ENCODE assay signal across 14 mouse cellular contexts in the genomic region with DNA sequence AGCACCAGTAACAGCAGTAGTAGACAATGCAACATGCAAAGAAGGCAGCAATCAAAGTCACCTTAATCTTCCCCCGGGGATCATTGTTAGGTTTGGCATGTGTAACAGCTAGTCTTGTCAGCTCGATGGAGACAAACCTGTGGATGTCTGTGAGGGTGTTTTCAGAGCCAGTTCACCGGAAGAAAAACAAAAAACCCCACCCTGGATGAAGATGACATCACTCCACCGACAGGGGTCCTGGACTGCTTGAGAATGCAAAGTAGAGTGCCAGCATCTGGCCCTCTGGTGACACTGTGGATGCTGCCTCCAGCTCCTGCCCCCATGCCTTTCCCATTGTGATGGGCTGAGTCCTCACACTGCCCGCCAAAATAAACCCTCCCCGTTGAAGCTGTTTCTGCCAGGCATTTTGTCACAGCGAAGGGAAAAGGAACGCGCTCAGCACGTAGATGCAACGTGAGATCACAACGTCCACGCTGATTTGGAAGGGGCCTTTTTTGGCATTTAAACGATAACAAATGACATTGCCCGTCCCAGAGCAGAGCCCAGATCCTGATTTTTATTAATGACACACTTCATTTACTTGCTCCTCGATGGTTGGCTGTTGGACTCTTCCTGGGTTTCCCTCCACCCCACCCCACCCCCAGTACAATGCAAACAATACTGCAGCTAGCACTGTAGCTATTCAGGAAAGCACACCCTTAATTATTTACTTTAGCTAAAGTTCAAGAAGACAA.
DNase-seq lines count a peak whose midpoint lies in the region; ATAC-seq lines count a peak whose summit lies in the region.
"Had no signal": no experiment of that assay in that cellular context is flagged by ENCODE, and none has a peak within 500 bp of the region (broad histone marks: within the 10 kb centered on the region; RNA-seq: fewer than 3 reads in every experiment).

No protein-coding gene starts in this region.

- H3K27me3 ChIP-seq in heart, embryonic 16.5 days (ENCODE audit: control insufficient read depth, insufficient read depth, low read length) = no peaks in the 10 kb centered on the region
- H3K27me3 ChIP-seq in hindbrain, embryonic 16.5 days (replicated peaks; ENCODE audit: control insufficient read depth, insufficient read depth, low read length) = no peaks in the 10 kb centered on the region
- H3K27me3 ChIP-seq: megakaryocyte, embryonic 14.5 days had no signal

- no peak; the same call in 1 of the 2 replicates for ATAC-seq in heart, embryonic 16.5 days (replicated peaks; ENCODE audit: extremely low read depth, insufficient read depth, low FRiP score)
- ATAC-seq in inflammation-experienced regulatory T-cells, adult 6 months = no peak
- ATAC-seq in hindbrain, embryonic 16.5 days = no peak

- no peaks in the 10 kb centered on the region for H3K36me3 ChIP-seq in heart, embryonic 16.5 days (ENCODE audit: control insufficient read depth, insufficient read depth)
- H3K36me3 ChIP-seq in hindbrain, embryonic 16.5 days (ENCODE audit: control insufficient read depth, insufficient read depth, low read length) = no peaks in the 10 kb centered on the region
- H3K36me3 ChIP-seq: hindbrain, embryonic 13.5 days had no signal

- intact Hi-C loops in heart, postnatal 14 days (cut with DNase I) = loop anchor here (5.0 to 10.0 kb wide), 3 partner anchors 87 to 241 kb away; a partner anchor contains a TSS

- peaks cover 38% of the 10 kb centered on the region for H3K4me1 ChIP-seq in heart, embryonic 16.5 days (ENCODE audit: control insufficient read depth, insufficient read depth, low read length)
- H3K4me1 ChIP-seq in hindbrain, embryonic 16.5 days (ENCODE audit: control insufficient read depth, insufficient read depth, low read depth, low read length) = peaks cover 24% of the 10 kb centered on the region
- H3K4me1 ChIP-seq: megakaryocyte, embryonic 14.5 days had no signal

- H3K9me3 ChIP-seq in heart, embryonic 16.5 days (replicated peaks; ENCODE audit: control insufficient read depth, low read length) = no peaks in the 10 kb centered on the region
- no peaks in the 10 kb centered on the region for H3K9me3 ChIP-seq in hindbrain, embryonic 16.5 days (ENCODE audit: control insufficient read depth, low read length)
- H3K9me3 ChIP-seq: hindbrain, embryonic 13.5 days had no signal

- 55% methylated on average over 16 of the region's 16 CpGs for WGBS in heart, embryonic 16.5 days
- 67% methylated on average over 16 of the region's 16 CpGs for WGBS in hindbrain, embryonic 16.5 days

- H3K4me2 ChIP-seq in heart, embryonic 16.5 days (ENCODE audit: low read depth, low read length) = no peak overlapping the region
- no peak overlapping the region for H3K4me2 ChIP-seq in hindbrain, embryonic 16.5 days (ENCODE audit: low read length)
- H3K4me2 ChIP-seq: hindbrain, embryonic 13.5 days had no signal

- peak overlapping the region; percentile 77 for H3K27ac ChIP-seq in heart, embryonic 16.5 days (ENCODE audit: low read length)
- H3K27ac ChIP-seq in hindbrain, embryonic 16.5 days (ENCODE audit: low read depth, low read length) = no peak overlapping the region

- DNase-seq in heart, postnatal 14 days = no peak
- DNase-seq in ZHBTc4 (ENCODE audit: low read depth, low spot score) = peak; percentile 48
- peak; percentile 21 for DNase-seq in heart, postnatal 4 days
- peak; percentile 27 for DNase-seq in lung, postnatal 14 days
- no peak for DNase-seq in natural killer cell, adult 2 months (ENCODE audit: low spot score in 2 of 2)
- DNase-seq: cerebellum, adult 2 months; gastrocnemius, postnatal 36 days; right cerebral cortex, postnatal 14 days; thymus, postnatal 36 days had no signal

- H3K9ac ChIP-seq in heart, embryonic 16.5 days (ENCODE audit: low read length) = no peak overlapping the region
- no peak overlapping the region for H3K9ac ChIP-seq in hindbrain, embryonic 16.5 days (ENCODE audit: low read depth, low read length)
- H3K9ac ChIP-seq: hindbrain, embryonic 13.5 days had no signal

- H3K4me3 ChIP-seq in heart, embryonic 16.5 days (ENCODE audit: low read length) = no peak overlapping the region
- H3K4me3 ChIP-seq in hindbrain, embryonic 16.5 days (ENCODE audit: low read length) = no peak overlapping the region
- H3K4me3 ChIP-seq: hindbrain, embryonic 13.5 days; megakaryocyte, embryonic 14.5 days had no signal

Comparison
In these comparisons a context has a peak if more than half of its experiments do, and no peak if none do; other contexts are left out.
1. DNase-seq: peak in ZHBTc4 (single experiment), heart, postnatal 4 days (single experiment) and lung, postnatal 14 days (single experiment); none in heart, postnatal 14 days (0 of 2) and natural killer cell, adult 2 months (0 of 2).